Mouse (Mus musculus) duodenum, adult 2 months (tissue): ENCODE data around the gene Gm8334. TPM values are rescaled to one million over a fixed set of nuclear protein-coding genes. Genes with fewer than 3 reads are reported as not detected.

Experiments used
- polyA plus RNA-seq: library from polyadenylated mRNA; depleted of rRNA; stranded (reverse); fragments of >200 nt; gene quantifications from 2 replicates; pipeline ENCODE4 v1.2.3, GENCODE M21; 2012; ENCODE audit warnings: low replicate concordance; rRNA removed

The Gm8334 gene
- polyA plus RNA-seq: not detected in 2 replicates

GRCm38 (mm10) chrX:148615053-148615452 lies at the start of gene Gm8334:
Gm8334 (minus strand) TSS chrX:148615153.

GRCm38 (mm10) chrX:148663298-148663697 lies 48.3 kb upstream of the Gm8334 start, which contains the start of gene Gm15127:
Gm15127 (plus strand) TSS chrX:148663598.

Other genes starting within 250 kb of the Gm8334 start
- gene Gm15114, start 126.2 kb downstream of the Gm8334 start, polyA plus RNA-seq: not detected in 2 replicates
- not detected in 2 replicates for gene Gm15127, start 48.4 kb upstream of the Gm8334 start, polyA plus RNA-seq
- gene Luzp4, start 242.5 kb upstream of the Gm8334 start, polyA plus RNA-seq: not detected in 2 replicates